Mouse (Mus musculus): ENCODE data around the gene Olfr427.
"Not testable (repeated sequence)": the region's sequence is repeated elsewhere in the genome, so short reads cannot be mapped to it uniquely, and the experiment has no call there.

Olfr427 gene

DNA sequence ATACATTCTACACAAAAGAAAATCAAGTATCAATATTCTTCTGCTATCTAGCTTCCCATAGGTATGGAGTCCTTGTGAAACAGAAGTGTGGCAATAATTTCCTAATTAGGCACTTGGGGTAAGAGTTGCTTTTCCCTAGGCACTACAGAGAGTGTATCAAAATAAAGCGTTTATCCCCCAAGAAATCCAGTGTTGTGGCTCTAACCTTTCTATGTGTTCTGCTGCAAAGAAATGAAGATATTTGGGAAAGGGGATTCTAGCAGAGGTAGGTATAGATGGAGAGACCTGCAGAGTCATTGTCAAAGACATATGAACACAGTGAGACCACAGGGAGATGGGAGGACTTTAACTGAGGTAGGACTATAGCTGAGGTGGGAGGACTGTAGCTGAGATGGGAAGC is at the start of gene Olfr427:
Gene Olfr427 (plus strand): TSS at position 301 of the 400 bp plus-strand sequence.
- DNase-seq: no peak

GRCm38 (mm10) chr1:174048227-174048626 is 48.5 kb upstream of the Olfr427 start:
- DNase-seq: not testable (repeated sequence)

DNA sequence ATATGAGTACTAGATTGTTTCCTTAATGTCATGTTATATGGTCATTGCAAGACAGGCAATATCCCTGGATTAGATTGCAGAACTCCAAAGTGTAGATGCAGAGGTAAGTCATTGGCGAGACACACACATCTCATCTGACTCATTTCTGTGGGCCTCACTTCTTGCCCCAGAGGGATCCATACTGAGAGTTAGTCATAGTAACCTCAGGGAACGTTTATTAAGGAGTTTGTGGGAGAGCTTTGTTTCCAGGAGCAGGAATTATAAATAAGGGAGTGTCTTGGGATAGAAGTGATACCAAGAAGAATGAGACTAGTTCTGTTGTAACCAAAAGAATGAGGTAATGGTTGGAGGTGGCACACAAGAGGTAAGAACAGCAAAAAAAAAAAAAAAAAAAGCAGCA is 47.8 kb upstream of the Olfr427 start, which contains the start of gene Olfr432:
Gene Olfr432 (plus strand): TSS at position 313 of the 400 bp plus-strand sequence.
- DNase-seq: no peak

DNA sequence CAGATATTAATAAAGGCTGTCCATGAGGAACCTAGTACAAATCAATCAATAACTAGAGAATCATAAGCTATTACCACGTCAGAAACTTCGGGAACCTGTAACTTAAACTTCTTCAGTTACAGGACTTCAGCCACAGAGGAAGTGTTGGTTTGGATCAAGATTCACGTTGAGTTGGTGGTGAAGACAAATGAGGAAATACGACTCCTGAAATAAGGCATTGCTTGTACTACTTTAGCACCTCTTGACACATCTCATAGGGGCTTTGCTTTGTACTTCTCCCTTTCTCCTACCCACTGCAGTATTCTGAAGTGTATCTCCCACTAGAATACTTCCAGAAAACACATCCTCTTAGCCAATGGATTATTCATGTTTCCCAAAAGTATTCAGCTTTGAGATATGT is 47.3 kb upstream of the Olfr427 start:
- DNase-seq: not testable (repeated sequence)

- DNase-seq: no peak
These were observed 46.2 kb upstream of the Olfr427 start for GRCm38 (mm10) chr1:174050532-174050931.

DNA sequence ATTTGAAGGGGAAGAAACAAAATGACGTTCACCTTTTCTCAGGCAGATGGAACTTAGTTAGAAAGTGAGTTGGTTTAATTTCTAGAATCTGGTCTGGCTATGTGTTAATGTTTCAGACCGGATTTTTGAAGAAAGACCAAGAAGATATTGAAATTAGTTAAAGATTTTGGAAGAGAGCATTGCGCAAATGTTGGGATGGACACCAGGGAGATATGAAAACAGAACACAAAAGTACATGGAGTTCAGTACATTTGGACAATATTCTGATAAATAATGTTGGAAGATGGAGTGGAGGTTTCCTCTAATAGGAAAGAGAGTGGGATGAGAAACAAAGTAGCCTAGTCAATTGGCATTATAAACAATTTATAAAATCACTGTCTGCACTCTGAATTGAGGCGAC is 45.2 kb upstream of the Olfr427 start:
- no peak for DNase-seq

GRCm38 (mm10) chr1:174051931-174052536 is 44.7 kb upstream of the Olfr427 start:
- no peak for DNase-seq

- no peak for DNase-seq
These were observed 43.7 kb upstream of the Olfr427 start for GRCm38 (mm10) chr1:174052981-174053380.

- DNase-seq: no peak
These were observed 41.4 kb upstream of the Olfr427 start for GRCm38 (mm10) chr1:174055248-174055647.

DNA sequence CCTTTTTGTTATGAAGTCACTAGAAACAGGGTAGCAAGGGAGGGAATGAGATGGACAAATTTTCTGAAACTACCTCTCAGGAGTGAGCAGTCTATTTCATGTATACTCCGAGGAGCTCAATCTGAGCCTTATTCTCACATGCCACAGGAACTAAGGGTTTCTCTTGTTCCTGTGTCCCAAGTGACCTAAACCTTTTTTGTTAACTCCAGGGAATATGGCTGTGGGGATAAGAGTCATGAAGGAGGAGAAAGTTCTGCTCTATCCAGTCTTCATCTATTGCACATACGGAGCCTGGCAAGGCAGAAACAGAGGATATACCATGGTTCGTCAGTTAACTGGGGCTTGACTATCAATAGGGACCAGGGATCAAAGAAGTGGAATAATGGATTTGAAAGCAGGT is 30.4 kb upstream of the Olfr427 start, which contains the start of gene Olfr430:
Gene Olfr430 (plus strand): TSS at position 301 of the 400 bp plus-strand sequence.
- DNase-seq: no peak

- DNase-seq: no peak
These were observed 12.7 kb upstream of the Olfr427 start, which contains the start of gene Olfr429 for GRCm38 (mm10) chr1:174084031-174084430. Gene Olfr429 (plus strand): TSS chr1:174084331.

DNA sequence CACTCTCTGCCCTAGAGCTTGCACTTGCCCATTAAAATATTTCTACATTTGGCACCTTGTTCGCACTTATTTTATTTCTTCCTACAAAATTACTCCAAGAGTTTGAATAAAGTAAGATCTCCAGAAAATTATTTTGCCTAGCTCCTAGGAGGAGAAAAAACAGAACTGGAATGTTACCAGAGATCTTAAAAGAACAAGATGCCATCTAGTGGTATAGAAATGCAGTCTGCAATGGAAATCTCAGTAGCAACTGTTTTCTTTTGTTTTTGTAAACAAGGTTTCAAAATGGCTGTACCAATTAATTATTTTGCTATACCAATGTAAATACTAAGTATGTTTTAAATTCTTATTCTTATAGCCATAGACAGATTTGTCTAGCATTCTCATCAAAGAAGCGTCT is 7.0 kb downstream of the Olfr427 start:
- no peak for DNase-seq

DNA sequence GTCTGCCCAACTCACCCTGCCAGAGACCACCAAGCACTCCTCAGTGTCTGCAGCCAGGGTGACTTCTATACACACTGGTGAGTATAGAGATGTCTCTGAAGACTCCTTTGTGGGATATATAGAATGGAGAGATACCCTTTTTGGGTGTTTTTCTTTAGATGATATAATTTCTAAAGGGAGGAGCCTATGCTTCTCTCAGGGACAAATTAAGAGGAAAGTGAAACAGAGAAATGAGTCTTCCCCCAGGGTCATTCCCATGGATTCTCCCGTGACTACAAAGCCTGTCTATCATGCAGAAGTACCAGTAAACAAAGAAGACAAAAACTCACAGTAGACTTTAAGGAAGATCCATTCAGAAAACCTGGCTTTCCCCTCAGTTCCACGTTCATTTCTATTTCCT is 24.4 kb downstream of the Olfr427 start, which contains the start of gene Olfr231:
Gene Olfr231 (minus strand): TSS at position 101 of the 400 bp plus-strand sequence.
- DNase-seq: no peak

DNA sequence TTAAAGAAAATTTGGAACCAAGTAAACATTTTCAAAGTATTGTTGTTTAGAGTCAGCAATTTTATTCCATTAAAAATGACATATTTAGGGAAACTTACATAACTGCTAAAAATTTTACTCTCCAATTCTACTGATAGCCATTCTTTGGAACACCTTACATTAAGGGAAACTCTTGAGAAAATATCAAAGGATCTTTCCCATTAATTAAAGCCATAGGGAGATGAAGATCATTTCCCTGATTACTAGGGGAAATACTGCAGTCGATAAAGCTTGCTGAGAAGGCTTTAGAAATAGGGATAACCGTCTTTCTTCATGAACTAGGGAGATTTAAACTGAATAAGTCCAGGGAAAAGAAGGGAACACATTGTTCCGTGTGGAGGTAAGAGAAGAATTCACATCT is 34.5 kb downstream of the Olfr427 start, which contains the start of gene Olfr424:
Gene Olfr424 (plus strand): TSS at position 301 of the 400 bp plus-strand sequence.
- DNase-seq: no peak

- no peak for DNase-seq
These were observed 35.3 kb downstream of the Olfr427 start for GRCm38 (mm10) chr1:174131999-174132398.

GRCm38 (mm10) chr1:174141384-174141783 is 44.7 kb downstream of the Olfr427 start:
- no peak for DNase-seq

- DNase-seq: no peak
These were observed 50.0 kb downstream of the Olfr427 start for GRCm38 (mm10) chr1:174146696-174147095.

DNA sequence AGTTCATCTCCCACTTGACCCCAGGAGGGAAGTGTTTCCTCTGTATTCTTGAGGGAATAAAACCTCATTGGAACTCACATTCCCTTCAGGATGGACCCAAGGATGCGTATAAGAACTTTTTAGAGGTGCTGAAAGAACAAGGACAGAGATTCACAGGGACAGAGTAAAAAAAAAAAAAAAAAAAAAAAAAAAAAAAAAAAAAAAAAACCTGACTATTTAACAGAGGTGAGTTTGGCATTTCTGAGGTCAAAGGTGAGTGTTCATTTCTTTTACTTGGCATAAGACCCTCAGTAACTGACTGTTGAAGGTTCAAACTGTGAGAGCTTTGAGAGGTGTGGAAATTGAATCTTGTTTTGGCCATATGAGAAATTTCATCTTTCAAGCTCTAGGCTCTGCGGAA is 52.6 kb downstream of the Olfr427 start:
- no peak for DNase-seq

Measured in layer of hippocampus, adult 9-11 months (tissue).